Mouse (Mus musculus) heart, embryonic 14.5 days (tissue): ENCODE measurements around the gene D6Ertd527e. TPM values are rescaled to one million over a fixed set of nuclear protein-coding genes. Genes with fewer than 3 reads are reported as not detected.

Source experiments
- polyA plus RNA-seq: library from polyadenylated mRNA; unstranded; fragments of >200 nt; fragmentation: Nextera tagmentation; extraction: Ambion mirVana; gene quantifications from 2 replicates; pipeline ENCODE4 v1.2.1, GENCODE M21; 2014

The D6Ertd527e gene
- polyA plus RNA-seq, 1 experiment from 2014 or later = not detected

Other genes starting within 250 kb of the D6Ertd527e start
- gene Nfu1, start 95.5 kb upstream of the D6Ertd527e start, polyA plus RNA-seq = 104 and 108 TPM in 2 replicates
- gene Gfpt1, start 61.9 kb upstream of the D6Ertd527e start, polyA plus RNA-seq = 12.3 and 13.4 TPM in 2 replicates
- 5.5 and 6.5 TPM in 2 replicates for gene Antxr1, start 231.1 kb downstream of the D6Ertd527e start, polyA plus RNA-seq
- gene Gkn1, start 246.2 kb downstream of the D6Ertd527e start, polyA plus RNA-seq = not detected in 2 replicates